9 mouse cellular contexts compared by ENCODE assay signal in genomic region chr7:96970359-96970758, GRCm38 (mm10). TPM values are rescaled to one million over a fixed set of nuclear protein-coding genes. Genes with fewer than 3 reads are reported as not detected.
DNase-seq lines count a peak whose midpoint lies in the region; ATAC-seq and TF ChIP-seq lines count a peak whose summit lies in the region.
"Had no signal": no experiment of that assay in that cellular context is flagged by ENCODE, and none has a peak within 500 bp of the region (broad histone marks: within the 10 kb centered on the region; RNA-seq: fewer than 3 reads in every experiment).

No protein-coding gene starts in this region.

- H3K4me1 ChIP-seq in hindbrain, postnatal 0 days (ENCODE audit: insufficient read depth, low read length) = peaks cover 4% of the 10 kb centered on the region; the same call in 1 of the 2 replicates
- no peaks in the 10 kb centered on the region for H3K4me1 ChIP-seq in stomach, postnatal 0 days (replicated peaks; ENCODE audit: control insufficient read depth, insufficient read depth)
- H3K4me1 ChIP-seq: embryonic facial prominence, embryonic 12.5 days; limb, embryonic 15.5 days had no signal

- H3K27ac ChIP-seq in hindbrain, postnatal 0 days = no peak overlapping the region
- H3K27ac ChIP-seq in stomach, postnatal 0 days (replicated peaks) = no peak overlapping the region
- H3K27ac ChIP-seq: embryonic facial prominence, embryonic 12.5 days; limb, embryonic 15.5 days had no signal

- H3K9me3 ChIP-seq in hindbrain, postnatal 0 days (ENCODE audit: low read length) = no peaks in the 10 kb centered on the region
- no peaks in the 10 kb centered on the region for H3K9me3 ChIP-seq in stomach, postnatal 0 days (ENCODE audit: control insufficient read depth, low read length)
- H3K9me3 ChIP-seq: embryonic facial prominence, embryonic 12.5 days; limb, embryonic 15.5 days had no signal

- peak; percentile 66 for DNase-seq in kidney, adult 9 months
- DNase-seq in kidney, postnatal 25 days = no peak
- peak; percentile 86 for DNase-seq in hindbrain, postnatal 0 days (ENCODE audit: low spot score)
- no peak for DNase-seq in stomach, postnatal 0 days (ENCODE audit: low spot score)
- no peak for DNase-seq in urinary bladder, adult 2 months (ENCODE audit: low spot score)

- 29% methylated on average over 1 of the region's 1 CpGs for WGBS in hindbrain, postnatal 0 days
- 19% methylated on average over 1 of the region's 1 CpGs for WGBS in stomach, postnatal 0 days

- ATAC-seq in CD4-positive, CD25-positive, alpha-beta regulatory T cell, adult 4 months = peak; percentile 77
- peak; percentile 72 for ATAC-seq in activated CD4-positive, CD25-positive, alpha-beta regulatory T cell, adult 4 months
- ATAC-seq in hindbrain, postnatal 0 days = no peak
- ATAC-seq in stomach, postnatal 0 days (ENCODE audit: low FRiP score, low TSS enrichment) = no peak

- TF ChIP-seq CTCF in hindbrain, postnatal 0 days (IDR thresholded peaks at IDR 0.05; ENCODE audit: low read depth) = peak; percentile 72
- TF ChIP-seq CTCF in stomach, postnatal 0 days (IDR thresholded peaks at IDR 0.05; ENCODE audit: low read depth) = peak; percentile 81

- no peak for TF ChIP-seq EP300 in stomach, postnatal 0 days (optimal IDR thresholded peaks at IDR 0.05)

- no peaks in the 10 kb centered on the region for H3K36me3 ChIP-seq in hindbrain, postnatal 0 days (ENCODE audit: insufficient read depth, low read length)
- 0 out of 2 replicates have a peak, but pooled peaks cover 2% of the 10 kb centered on the region for H3K36me3 ChIP-seq in stomach, postnatal 0 days (ENCODE audit: control insufficient read depth, insufficient read depth, low read length)
- H3K36me3 ChIP-seq: embryonic facial prominence, embryonic 12.5 days had no signal

- H3K27me3 ChIP-seq in hindbrain, postnatal 0 days (ENCODE audit: insufficient read depth, low read length) = no peaks in the 10 kb centered on the region
- no peaks in the 10 kb centered on the region for H3K27me3 ChIP-seq in stomach, postnatal 0 days (ENCODE audit: control insufficient read depth, insufficient read depth, low read length)
- H3K27me3 ChIP-seq: embryonic facial prominence, embryonic 12.5 days; limb, embryonic 15.5 days had no signal

- H3K4me2 ChIP-seq in hindbrain, postnatal 0 days (ENCODE audit: low read depth, low read length) = no peak overlapping the region
- H3K4me2 ChIP-seq in stomach, postnatal 0 days (replicated peaks; ENCODE audit: low read depth) = no peak overlapping the region
- H3K4me2 ChIP-seq: embryonic facial prominence, embryonic 12.5 days; limb, embryonic 15.5 days had no signal

- no peak overlapping the region for H3K4me3 ChIP-seq in hindbrain, postnatal 0 days (ENCODE audit: low read length)
- H3K4me3 ChIP-seq in stomach, postnatal 0 days (ENCODE audit: low read depth, low read length) = no peak overlapping the region
- H3K4me3 ChIP-seq: embryonic facial prominence, embryonic 12.5 days; limb, embryonic 15.5 days had no signal

- H3K9ac ChIP-seq in hindbrain, postnatal 0 days (replicated peaks; ENCODE audit: low read length) = no peak overlapping the region
- no peak overlapping the region for H3K9ac ChIP-seq in stomach, postnatal 0 days (ENCODE audit: low read length)
- H3K9ac ChIP-seq: embryonic facial prominence, embryonic 12.5 days; limb, embryonic 15.5 days had no signal

RNA-seq across cellular contexts. Expression of gene Nars2, which starts 19.1 kb away (rescaled TPM):
- 10 to 100 TPM in 1 of 2 experiments, 1 to 10 TPM in 1; 7.4 to 11.5 TPM for polyA plus RNA-seq in CD4-positive, CD25-positive, alpha-beta regulatory T cell, adult 4 months (2017; shearing (Covaris generic))
- polyA plus RNA-seq in activated CD4-positive, CD25-positive, alpha-beta regulatory T cell, adult 4 months (2017; shearing (Covaris generic)) = 1 to 10 TPM; 5.3 to 9.7 TPM
- 7.4 and 10.4 TPM in 2 replicates for total RNA-seq in hindbrain, postnatal 0 days (2014; rRNA removed)
- polyA plus RNA-seq in hindbrain, postnatal 0 days (2015; fragmentation: Nextera tagmentation; extraction: Ambion mirVana) = 13.2 and 17.3 TPM in 2 replicates
- 14.5 and 17.2 TPM in 2 replicates for polyA plus RNA-seq in stomach, postnatal 0 days (2015; fragmentation: Nextera tagmentation; extraction: Ambion mirVana)
- polyA plus RNA-seq in urinary bladder, adult 2 months (2012; rRNA removed) = 6.3 and 8.2 TPM in 2 replicates

Comparison
In these comparisons a context has a peak if more than half of its experiments do, and no peak if none do; other contexts are left out.
1. DNase-seq: peak in kidney, adult 9 months (single experiment) and hindbrain, postnatal 0 days (single experiment); none in kidney, postnatal 25 days (0 of 2), stomach, postnatal 0 days (single experiment) and urinary bladder, adult 2 months (single experiment).
2. ATAC-seq: peak in CD4-positive, CD25-positive, alpha-beta regulatory T cell, adult 4 months (single experiment) and activated CD4-positive, CD25-positive, alpha-beta regulatory T cell, adult 4 months (single experiment); none in hindbrain, postnatal 0 days (single experiment) and stomach, postnatal 0 days (single experiment).